Mouse (Mus musculus): Measurements from ENCODE around the gene Ddah1. TPM values are rescaled to one million over a fixed set of nuclear protein-coding genes. Genes with fewer than 3 reads are reported as not detected.

The Ddah1 gene
- polyA plus RNA-seq, 1 experiment from 2014 or later = 30.1 TPM

DNA sequence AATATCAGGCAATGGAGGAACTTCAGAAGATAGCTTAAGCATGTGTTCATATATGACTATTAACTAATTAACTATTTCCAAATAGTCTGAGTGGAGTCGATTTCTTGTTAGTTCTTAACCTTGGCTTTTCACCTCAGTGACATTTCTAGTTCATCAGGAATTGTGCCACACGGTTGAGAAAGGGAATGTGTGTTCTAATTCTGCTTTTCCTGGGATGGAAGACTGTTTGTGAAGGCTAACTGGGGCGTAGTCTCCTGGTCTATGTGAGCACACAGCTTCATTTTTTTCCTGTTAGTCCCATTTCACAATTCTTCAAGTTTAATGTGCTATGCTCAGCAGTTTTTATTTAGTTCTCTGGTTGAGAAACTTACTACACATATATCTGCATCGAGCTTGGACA, 65.2 kb downstream of the Ddah1 start:
- Histone ChIP-seq H3K36me3 (ENCODE audit: insufficient read depth) (no peaks in the 10 kb centered on the region), H3K9ac (no peak overlapping the region), H3K4me2 (no peak overlapping the region), H3K9me3 (ENCODE audit: low read depth, low read length) (no peaks in the 10 kb centered on the region), H3K4me1 (ENCODE audit: insufficient read depth) (peaks cover 11% of the 10 kb centered on the region; the same call in 1 of the 2 replicates), H3K4me3 (ENCODE audit: low read depth, low read length) (no peak overlapping the region), H3K27ac (ENCODE audit: low read depth) (no peak overlapping the region), H3K27me3 (ENCODE audit: insufficient read depth, low read length) (no peaks in the 10 kb centered on the region)
- ATAC-seq (ENCODE audit: insufficient read depth) (no peak), DNase-seq (no peak)
- TF ChIP-seq CTCF (IDR thresholded peaks at IDR 0.05; ENCODE audit: low read depth) = no peak
- 76% methylated on average over 4 of the region's 4 CpGs for WGBS

DNA sequence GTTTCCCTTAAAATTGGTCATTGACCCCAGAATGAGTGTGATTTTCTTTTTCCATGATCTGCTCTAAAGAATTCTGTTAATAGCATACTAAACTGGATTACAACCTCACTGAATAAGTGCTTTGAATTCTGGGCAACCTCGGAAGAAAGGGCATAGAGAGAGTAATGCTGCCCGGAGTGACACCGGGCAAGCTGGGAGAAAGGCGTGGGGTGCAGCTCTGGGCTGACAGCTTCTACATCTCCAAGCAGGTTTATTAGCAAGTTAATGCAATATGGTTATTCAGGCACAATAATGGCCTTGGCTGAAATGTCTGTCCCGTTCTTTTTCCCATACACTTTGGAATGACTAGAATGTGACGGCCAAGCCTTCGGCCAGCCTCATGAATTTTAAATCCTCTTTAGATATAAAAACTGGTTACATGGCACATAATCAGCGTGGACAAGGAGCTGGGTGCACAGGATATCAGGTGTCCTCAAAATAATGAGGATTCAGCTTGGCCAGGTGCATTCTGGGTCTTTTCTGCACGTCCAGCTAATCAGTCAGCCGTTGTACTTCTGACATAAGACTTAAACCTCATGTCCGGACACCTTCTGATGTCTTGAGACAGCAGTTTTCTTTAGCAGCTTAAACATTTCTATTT, 67.1 kb downstream of the Ddah1 start:
- DNase-seq (no peak), ATAC-seq (ENCODE audit: insufficient read depth) (no peak)
- no peaks in the 10 kb centered on the region for H3K27me3 ChIP-seq (ENCODE audit: insufficient read depth, low read length)
- H3K4me1 ChIP-seq (ENCODE audit: insufficient read depth) = 0 out of 2 replicates have a peak, but pooled peaks cover 6% of the 10 kb centered on the region
- H3K27ac ChIP-seq (ENCODE audit: low read depth) = no peak overlapping the region
- H3K36me3 ChIP-seq (ENCODE audit: insufficient read depth) = no peaks in the 10 kb centered on the region
- H3K4me3 ChIP-seq (ENCODE audit: low read depth, low read length) = no peak overlapping the region
- no peak for TF ChIP-seq CTCF (IDR thresholded peaks at IDR 0.05; ENCODE audit: low read depth)
- WGBS = 73% methylated on average over 11 of the region's 11 CpGs
- H3K4me2 ChIP-seq = no peak overlapping the region
- no peak overlapping the region for H3K9ac ChIP-seq
- no peaks in the 10 kb centered on the region for H3K9me3 ChIP-seq (ENCODE audit: low read depth, low read length)

DNA sequence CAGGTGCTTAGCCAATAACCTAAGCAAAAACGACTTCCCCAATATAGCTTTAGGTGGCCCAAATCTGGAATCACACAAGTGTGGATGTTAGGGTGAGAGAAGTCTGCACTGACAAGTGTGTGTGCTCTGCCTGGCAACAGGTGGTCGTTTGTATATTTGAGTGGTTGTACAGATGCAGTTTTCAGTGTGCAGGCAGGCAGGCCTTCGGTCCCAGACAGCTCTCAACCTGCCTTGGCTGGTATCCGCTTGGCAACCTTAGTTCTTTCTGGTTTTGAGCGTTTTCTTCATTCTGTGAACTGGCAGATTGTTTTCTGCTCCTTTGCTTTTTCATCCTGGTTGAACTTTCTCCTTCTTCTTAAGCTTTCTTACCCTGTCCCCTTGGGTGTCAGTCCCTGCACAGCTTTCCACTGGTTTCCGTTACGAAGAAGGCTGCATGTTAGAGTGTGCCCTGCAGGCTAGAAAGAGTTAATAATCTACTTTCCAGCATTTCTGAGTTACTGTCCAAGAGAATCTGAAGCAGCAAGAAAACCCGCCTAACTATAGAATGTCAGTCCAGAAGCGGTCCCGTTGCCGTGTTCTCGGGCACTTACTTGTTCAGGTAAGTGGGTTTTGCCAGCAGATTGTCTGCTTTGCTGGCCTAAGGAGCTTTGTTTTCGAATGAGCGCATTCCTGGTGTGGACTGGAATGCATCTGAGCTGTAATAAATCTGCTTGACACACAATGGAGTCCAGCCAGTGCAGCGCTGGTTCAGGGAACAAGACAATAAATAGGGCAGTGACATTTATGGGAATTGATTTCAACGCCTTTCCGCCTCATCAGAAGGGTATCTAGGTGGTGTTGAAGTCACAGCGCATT, 68.9 kb downstream of the Ddah1 start:
- Histone ChIP-seq H3K4me2 (peak overlapping the region; percentile 45), H3K4me1 (ENCODE audit: insufficient read depth) (0 out of 2 replicates have a peak, but pooled peaks cover 3% of the 10 kb centered on the region), H3K36me3 (ENCODE audit: insufficient read depth) (no peaks in the 10 kb centered on the region), H3K9me3 (ENCODE audit: low read depth, low read length) (no peaks in the 10 kb centered on the region), H3K27ac (ENCODE audit: low read depth) (peak overlapping the region; percentile 62; the same call in 1 of the 2 replicates), H3K27me3 (ENCODE audit: insufficient read depth, low read length) (no peaks in the 10 kb centered on the region), H3K9ac (peak overlapping the region; percentile 18; the same call in 1 of the 2 replicates), H3K4me3 (ENCODE audit: low read depth, low read length) (no peak overlapping the region)
- DNase-seq (peak; percentile 74), ATAC-seq (ENCODE audit: insufficient read depth) (no peak)
- TF ChIP-seq CTCF (IDR thresholded peaks at IDR 0.05; ENCODE audit: low read depth) = no peak
- 34% methylated on average over 18 of the region's 18 CpGs for WGBS

GRCm38 (mm10) chr3:145828906-145829305, 70.4 kb downstream of the Ddah1 start:
- 65% methylated on average over 5 of the region's 5 CpGs for WGBS
- Histone ChIP-seq H3K4me3 (ENCODE audit: low read depth, low read length) (no peak overlapping the region), H3K9me3 (ENCODE audit: low read depth, low read length) (no peaks in the 10 kb centered on the region), H3K4me2 (no peak overlapping the region), H3K9ac (no peak overlapping the region), H3K27ac (ENCODE audit: low read depth) (no peak overlapping the region), H3K27me3 (ENCODE audit: insufficient read depth, low read length) (no peaks in the 10 kb centered on the region), H3K4me1 (ENCODE audit: insufficient read depth) (peaks cover 11% of the 10 kb centered on the region; the same call in 1 of the 2 replicates), H3K36me3 (ENCODE audit: insufficient read depth) (no peaks in the 10 kb centered on the region)
- ATAC-seq (ENCODE audit: insufficient read depth) = no peak
- DNase-seq = no peak
- TF ChIP-seq CTCF (IDR thresholded peaks at IDR 0.05; ENCODE audit: low read depth) = no peak

DNA sequence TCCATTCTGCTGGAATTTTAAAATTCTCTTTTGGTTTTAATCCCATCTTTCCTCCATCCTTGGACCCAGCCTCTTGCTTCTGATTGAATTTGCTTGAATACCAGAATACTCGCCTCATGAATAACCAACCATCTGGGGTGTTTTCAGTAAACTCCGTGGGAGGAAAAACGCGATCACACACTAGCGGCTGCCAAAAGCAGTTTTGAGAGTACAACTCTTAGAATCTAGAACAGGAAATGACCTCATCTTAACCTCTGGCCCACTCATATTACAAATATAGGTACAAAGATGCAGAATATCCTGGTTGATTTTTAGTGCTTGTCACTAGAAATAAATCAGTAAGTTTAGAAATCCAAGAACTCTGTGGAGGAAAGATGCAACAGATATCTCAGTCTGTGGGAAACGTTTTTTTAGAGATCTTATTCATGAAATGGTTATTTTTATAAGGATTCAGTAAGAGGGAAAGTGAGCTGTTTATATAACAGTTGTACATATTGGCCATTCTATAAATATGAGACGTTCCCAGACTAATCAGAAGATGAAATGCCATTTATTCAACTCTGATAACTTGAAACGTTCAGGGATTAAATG, 75.6 kb downstream of the Ddah1 start:
- Histone ChIP-seq H3K4me1 (ENCODE audit: insufficient read depth) (peaks cover 8% of the 10 kb centered on the region; the same call in 1 of the 2 replicates), H3K4me2 (no peak overlapping the region), H3K27ac (ENCODE audit: low read depth) (no peak overlapping the region; the same call in 1 of the 2 replicates), H3K4me3 (ENCODE audit: low read depth, low read length) (no peak overlapping the region), H3K9ac (no peak overlapping the region), H3K9me3 (ENCODE audit: low read depth, low read length) (no peaks in the 10 kb centered on the region), H3K27me3 (ENCODE audit: insufficient read depth, low read length) (no peaks in the 10 kb centered on the region), H3K36me3 (ENCODE audit: insufficient read depth) (no peaks in the 10 kb centered on the region)
- DNase-seq (peak; percentile 77), ATAC-seq (ENCODE audit: insufficient read depth) (no peak)
- WGBS = 23% methylated on average over 8 of the region's 8 CpGs
- no peak for TF ChIP-seq CTCF (IDR thresholded peaks at IDR 0.05; ENCODE audit: low read depth)

GRCm38 (mm10) chr3:145838281-145838680, 79.8 kb downstream of the Ddah1 start:
- Histone ChIP-seq H3K4me2 (no peak overlapping the region), H3K27me3 (ENCODE audit: insufficient read depth, low read length) (no peaks in the 10 kb centered on the region), H3K4me3 (ENCODE audit: low read depth, low read length) (no peak overlapping the region), H3K9ac (no peak overlapping the region), H3K4me1 (ENCODE audit: insufficient read depth) (peaks cover 7% of the 10 kb centered on the region; the same call in 1 of the 2 replicates), H3K9me3 (ENCODE audit: low read depth, low read length) (no peaks in the 10 kb centered on the region), H3K27ac (ENCODE audit: low read depth) (no peak overlapping the region), H3K36me3 (ENCODE audit: insufficient read depth) (no peaks in the 10 kb centered on the region)
- DNase-seq (no peak), ATAC-seq (ENCODE audit: insufficient read depth) (no peak)
- TF ChIP-seq CTCF (IDR thresholded peaks at IDR 0.05; ENCODE audit: low read depth) = no peak

Data from lung, embryonic 14.5 days (tissue).